Mouse (Mus musculus) embryonic stem cell, embryonic (primary cell): ENCODE results near the gene Zfp639.

ENCODE experiments used
- CTCF ChIA-PET, 4 experiments: fragments of 300-600 bp in 2 of 4; fragments of 350-600 bp in 2 of 4; sonication (Branson Sonifier 250); formaldehyde crosslinking; loops; one replicate each; lab custom pipeline; 2022; ENCODE audit warnings: inconsistent platforms in 2 of 4; lab: Charles Lee
- POLR2A ChIA-PET, 4 experiments: fragments of 300-600 bp in 2 of 4; fragments of 350-600 bp in 2 of 4; sonication (Branson Sonifier 250); formaldehyde crosslinking; loops; one replicate each; lab custom pipeline; 2022; ENCODE audit warnings: antibody characterized with exemption in 4 of 4, inconsistent platforms in 1 of 4; lab: Charles Lee

Gene Zfp639

GRCm38 (mm10) chr3:32509496-32510374 lies at the start of gene Zfp639:
Zfp639 (plus strand) TSS chr3:32510259.
- ChIA-PET POLR2A (interaction anchor here (0.6 to 3.2 kb wide), 22 partner anchors 10 to 176 kb away, joined by 3 to 17 read pairs (median 3); partner anchors contain the start of genes Mfn1 (in 3 of the 4) and Pik3ca (in 1 of the 4)), CTCF (interaction anchor here (0.6 to 3.6 kb wide), 14 partner anchors 15 to 719 kb away, joined by 3 to 21 read pairs (median 6); no protein-coding TSS in a partner anchor)

GRCm38 (mm10) chr3:32467321-32467720 lies 42.7 kb upstream of the Zfp639 start:
- ChIA-PET POLR2A (interaction anchor here in 1 of 4 experiments (0.5 kb wide), 1 partner anchor 43 kb away, joined by 3 read pairs; the partner anchor contains the start of gene Zfp639), CTCF (interaction anchor here in 1 of 4 experiments (1.6 kb wide), 1 partner anchor 87 kb away, joined by 3 read pairs; no protein-coding TSS in a partner anchor)

GRCm38 (mm10) chr3:32468411-32468810 lies 41.6 kb upstream of the Zfp639 start:
- ChIA-PET POLR2A (interaction anchor here in 1 of 4 experiments (1.4 kb wide), 1 partner anchor 103 kb away, joined by 5 read pairs; the partner anchor contains the start of gene Zmat3), CTCF (interaction anchor here in 2 of 4 experiments (0.5 to 0.8 kb wide), 3 partner anchors 13 to 151 kb away, joined by 3 to 5 read pairs (median 4); no protein-coding TSS in a partner anchor)

GRCm38 (mm10) chr3:32470449-32470848 lies 39.6 kb upstream of the Zfp639 start:
- ChIA-PET CTCF (interaction anchor here in 1 of 4 experiments (0.6 kb wide), 1 partner anchor 78 kb away, joined by 3 read pairs; no protein-coding TSS in a partner anchor), POLR2A (interaction anchor here in 1 of 4 experiments (1.4 kb wide), 1 partner anchor 8 kb away, joined by 3 read pairs; no protein-coding TSS in a partner anchor)

GRCm38 (mm10) chr3:32471098-32471497 lies 39.0 kb upstream of the Zfp639 start:
- POLR2A ChIA-PET, result interaction anchor here in 1 of 4 experiments (1.4 kb wide), 1 partner anchor 8 kb away, joined by 3 read pairs; no protein-coding TSS in a partner anchor
- CTCF ChIA-PET, result no interaction called here

- POLR2A ChIA-PET, result interaction anchor here in 1 of 4 experiments (1.2 to 1.4 kb wide), 2 partner anchors 10 to 16 kb away, joined by 3 read pairs; no protein-coding TSS in a partner anchor
- CTCF ChIA-PET, result interaction anchor here in 1 of 4 experiments (1.0 to 1.5 kb wide), 2 partner anchors 12 to 139 kb away, joined by 3 to 4 read pairs; no protein-coding TSS in a partner anchor
Observed at GRCm38 (mm10) chr3:32472191-32472900, 37.7 kb upstream of the Zfp639 start.

GRCm38 (mm10) chr3:32473184-32473583 lies 36.9 kb upstream of the Zfp639 start:
- POLR2A ChIA-PET, result interaction anchor here in 1 of 4 experiments (0.6 kb wide), 1 partner anchor 76 kb away, joined by 3 read pairs; no protein-coding TSS in a partner anchor
- CTCF ChIA-PET, result no interaction called here

GRCm38 (mm10) chr3:32479961-32480360 lies 30.1 kb upstream of the Zfp639 start:
- POLR2A ChIA-PET, result interaction anchor here in 1 of 4 experiments (0.5 kb wide), 1 partner anchor 136 kb away, joined by 8 read pairs; the partner anchor contains the start of gene Gnb4
- CTCF ChIA-PET, result interaction anchor here in 1 of 4 experiments (0.5 to 1.0 kb wide), 2 partner anchors 16 to 209 kb away, joined by 3 to 4 read pairs; no protein-coding TSS in a partner anchor

- POLR2A ChIA-PET, result interaction anchor here in 3 of 4 experiments (0.6 to 0.8 kb wide), 3 partner anchors 13 to 352 kb away, joined by 3 to 7 read pairs (median 4); no protein-coding TSS in a partner anchor
- CTCF ChIA-PET, result interaction anchor here in 2 of 4 experiments (0.6 to 0.9 kb wide), 2 partner anchors 103 to 1320 kb away, joined by 3 to 4 read pairs; no protein-coding TSS in a partner anchor
Observed at GRCm38 (mm10) chr3:32483035-32483434, 27.0 kb upstream of the Zfp639 start.

- CTCF ChIA-PET, result interaction anchor here in 1 of 4 experiments (0.8 kb wide), 1 partner anchor 153 kb away, joined by 3 read pairs; no protein-coding TSS in a partner anchor
Observed at GRCm38 (mm10) chr3:32486543-32486942, 23.5 kb upstream of the Zfp639 start.

GRCm38 (mm10) chr3:32488172-32488571 lies 21.9 kb upstream of the Zfp639 start:
- POLR2A ChIA-PET, result interaction anchor here in 1 of 4 experiments (1.3 kb wide), 1 partner anchor 18 kb away, joined by 3 read pairs; no protein-coding TSS in a partner anchor
- CTCF ChIA-PET, result no interaction called here

More at GRCm38 (mm10) chr3:32486543-32486942, 23.5 kb upstream of the Zfp639 start:
- POLR2A ChIA-PET, result interaction anchor here in 2 of 4 experiments (0.6 to 1.0 kb wide), 2 partner anchors 11 to 55 kb away, joined by 3 to 4 read pairs; no protein-coding TSS in a partner anchor

- ChIA-PET POLR2A (interaction anchor here in 1 of 4 experiments (1.0 to 2.5 kb wide), 4 partner anchors 9 to 64 kb away, joined by 3 to 7 read pairs (median 3); no protein-coding TSS in a partner anchor), CTCF (interaction anchor here in 3 of 4 experiments (0.7 to 1.6 kb wide), 5 partner anchors 30 to 1761 kb away, joined by 3 to 5 read pairs (median 4); no protein-coding TSS in a partner anchor)
Observed at GRCm38 (mm10) chr3:32490076-32490927, 19.8 kb upstream of the Zfp639 start.

GRCm38 (mm10) chr3:32490928-32491315 lies 19.1 kb upstream of the Zfp639 start:
- POLR2A ChIA-PET, result interaction anchor here in 1 of 4 experiments (2.5 kb wide), 1 partner anchor 12 kb away, joined by 7 read pairs; no protein-coding TSS in a partner anchor
- CTCF ChIA-PET, result interaction anchor here in 1 of 4 experiments (1.6 kb wide), 1 partner anchor 31 kb away, joined by 4 read pairs; no protein-coding TSS in a partner anchor

GRCm38 (mm10) chr3:32492097-32493090 lies 17.7 kb upstream of the Zfp639 start, which contains the start of gene Kcnmb3:
Kcnmb3 (minus strand) TSS chr3:32492231.
- CTCF ChIA-PET, result interaction anchor here in 2 of 4 experiments (0.6 to 1.9 kb wide), 3 partner anchors 11 to 136 kb away, joined by 3 to 4 read pairs (median 3); no protein-coding TSS in a partner anchor
- POLR2A ChIA-PET, result interaction anchor here in 1 of 4 experiments (0.8 kb wide), 1 partner anchor 413 kb away, joined by 3 read pairs; no protein-coding TSS in a partner anchor
